Mouse (Mus musculus) heart, embryonic 10.5 days (tissue): ENCODE data around the gene Oas1a. TPM values are rescaled to one million over a fixed set of nuclear protein-coding genes. Genes with fewer than 3 reads are reported as not detected.

Experiments used
- DNase-seq: peaks from one replicate; pipeline ENCODE4 v3.0.0-alpha.2; 2017; ENCODE audit warnings: low spot score
- H3K27ac ChIP-seq: fragments of 300-500 bp; sonication (generic); 2 replicates; pipeline ENCODE4 v1.5.1; 2016; ENCODE audit warnings: mild to moderate bottlenecking
- H3K27me3 ChIP-seq: fragments of 300-500 bp; sonication (generic); 2 replicates; pipeline ENCODE4 v1.6.1; 2016; ENCODE audit warnings: mild to moderate bottlenecking; ENCODE audit not compliant: poor library complexity, insufficient read depth, severe bottlenecking
- H3K36me3 ChIP-seq: fragments of 300-500 bp; sonication (generic); 2 replicates; pipeline ENCODE4 v1.6.1; 2016; ENCODE audit warnings: mild to moderate bottlenecking, moderate library complexity
- H3K4me1 ChIP-seq: fragments of 300-500 bp; sonication (generic); 2 replicates; pipeline ENCODE4 v1.6.1; 2016; ENCODE audit warnings: mild to moderate bottlenecking
- H3K4me3 ChIP-seq: fragments of 300-500 bp; sonication (generic); 2 replicates; pipeline ENCODE4 v1.5.1; 2016; ENCODE audit warnings: mild to moderate bottlenecking, moderate library complexity
- H3K9me3 ChIP-seq: fragments of 300-500 bp; sonication (generic); 2 replicates; pipeline ENCODE4 v1.6.1; 2016; ENCODE audit warnings: mild to moderate bottlenecking, moderate library complexity
- WGBS: fragments of 180-500 bp; shearing (Covaris S2); methylation state at CpG from one replicate; pipeline ENCODE4 v1.1.7; 2016; 5-methylcytosine and 5-hydroxymethylcytosine counted together
- microRNA-seq: library from miRNA; unstranded; fragments of <30 nt; microRNA quantifications from one replicate; pipeline ENCODE4, GENCODE M21; 2017
- polyA plus RNA-seq: library from polyadenylated mRNA; unstranded; fragments of >200 nt; fragmentation: Nextera tagmentation; extraction: Ambion mirVana; gene quantifications from 2 replicates; pipeline ENCODE4 v1.2.1, GENCODE M21; 2016

The Oas1a gene
- polyA plus RNA-seq, 1 experiment from 2014 or later, result 0.26 TPM

DNA sequence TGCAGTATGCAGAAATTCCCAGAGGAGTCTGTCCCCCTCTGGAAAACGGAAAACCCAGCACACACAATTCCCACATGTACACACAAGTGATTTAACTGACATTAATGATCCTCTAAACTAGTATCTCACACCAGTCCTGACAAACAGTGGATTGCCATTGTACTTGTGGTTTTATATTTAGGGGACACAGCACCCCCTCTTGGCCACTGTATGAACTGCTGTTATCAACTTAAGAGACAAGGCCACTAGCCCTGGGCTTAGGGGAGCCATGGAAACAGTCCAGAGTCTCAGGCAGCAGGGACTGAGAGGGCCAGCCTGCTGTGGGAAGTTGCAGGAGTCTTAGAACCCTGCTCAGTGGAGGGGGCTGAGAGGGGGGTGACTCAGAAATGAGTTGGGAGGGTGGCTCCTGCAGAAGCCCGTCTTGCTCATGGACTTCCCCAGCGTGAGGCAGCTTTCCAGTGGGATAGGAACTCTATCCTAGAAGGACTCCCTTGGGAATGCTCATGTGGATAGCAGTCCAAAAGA, 41.9 kb downstream of the Oas1a start:
- H3K4me1 ChIP-seq, result no peaks in the 10 kb centered on the region
- peak; percentile 73 for DNase-seq
- H3K27ac ChIP-seq, result no peak overlapping the region
- 52% methylated on average over 3 of the region's 3 CpGs for WGBS
- H3K36me3 ChIP-seq, result no peaks in the 10 kb centered on the region
- no peak overlapping the region for H3K4me3 ChIP-seq
- H3K9me3 ChIP-seq, result no peaks in the 10 kb centered on the region
- peaks cover 13% of the 10 kb centered on the region; the same call in 1 of the 2 replicates for H3K27me3 ChIP-seq

- H3K27me3 ChIP-seq, result no peaks in the 10 kb centered on the region; the same call in 1 of the 2 replicates
- no peaks in the 10 kb centered on the region for H3K36me3 ChIP-seq
- no peak for DNase-seq
- no peak within 1 kb of the TSS for H3K4me3 ChIP-seq
- 56% methylated on average over 4 of the region's 4 CpGs for WGBS
- H3K27ac ChIP-seq, result no peak within 1 kb of the TSS
- no peaks in the 10 kb centered on the region for H3K9me3 ChIP-seq
- no peaks in the 10 kb centered on the region for H3K4me1 ChIP-seq
These were observed 46.2 kb downstream of the Oas1a start, which contains the start of gene Oas1h for GRCm38 (mm10) chr5:120861121-120861520. TSS of gene Oas1h (plus strand) at chr5:120861421.

- Histone ChIP-seq H3K9me3 (0 out of 2 replicates have a peak, but pooled peaks cover 3% of the 10 kb centered on the region), H3K27ac (no peak overlapping the region), H3K36me3 (no peaks in the 10 kb centered on the region), H3K4me1 (no peaks in the 10 kb centered on the region), H3K4me3 (no peak overlapping the region), H3K27me3 (no peaks in the 10 kb centered on the region; the same call in 1 of the 2 replicates)
- 56% methylated on average over 2 of the region's 2 CpGs for WGBS
- DNase-seq, result no peak
These were observed 48.1 kb downstream of the Oas1a start for GRCm38 (mm10) chr5:120859241-120859640.

DNA sequence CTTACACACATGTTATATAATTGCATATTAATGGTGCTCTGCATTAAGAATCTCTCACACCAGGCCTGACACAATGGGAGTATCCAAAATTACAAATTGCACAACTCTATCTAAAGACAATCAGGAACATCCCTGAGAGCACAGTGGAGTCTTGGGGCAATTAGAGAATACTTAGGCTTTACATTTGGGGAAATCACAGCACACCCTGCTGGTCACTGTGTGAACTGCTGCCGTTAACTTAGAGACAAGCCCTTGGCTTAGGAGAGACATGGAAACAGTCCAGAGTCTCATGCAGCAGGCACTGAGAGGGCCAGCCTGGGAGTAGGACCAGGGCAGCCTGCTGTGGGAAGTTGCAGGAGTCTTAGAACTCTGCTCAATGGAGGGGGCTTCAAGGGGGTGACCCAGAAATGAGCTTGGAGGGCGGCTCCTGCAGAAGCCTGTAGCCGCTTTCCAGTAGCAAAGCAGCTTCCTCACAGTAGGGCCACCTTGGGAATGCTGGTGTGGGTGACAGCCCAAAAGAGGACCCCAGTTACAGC, 57.7 kb downstream of the Oas1a start:
- Histone ChIP-seq H3K27me3 (0 out of 2 replicates have a peak, but pooled peaks cover 4% of the 10 kb centered on the region), H3K4me3 (no peak overlapping the region), H3K27ac (no peak overlapping the region), H3K4me1 (no peaks in the 10 kb centered on the region), H3K36me3 (no peaks in the 10 kb centered on the region), H3K9me3 (0 out of 2 replicates have a peak, but pooled peaks cover 6% of the 10 kb centered on the region)
- WGBS, result 57% methylated on average over 3 of the region's 3 CpGs
- no peak for DNase-seq

GRCm38 (mm10) chr5:120847067-120847466, 60.3 kb downstream of the Oas1a start, which contains the start of gene Oas1f:
TSS of gene Oas1f (plus strand) at chr5:120847367.
- Histone ChIP-seq H3K27me3 (0 out of 2 replicates have a peak, but pooled peaks cover 4% of the 10 kb centered on the region), H3K4me3 (no peak within 1 kb of the TSS), H3K4me1 (no peaks in the 10 kb centered on the region), H3K36me3 (no peaks in the 10 kb centered on the region), H3K27ac (no peak within 1 kb of the TSS), H3K9me3 (no peaks in the 10 kb centered on the region)
- 80% methylated on average over 4 of the region's 4 CpGs for WGBS
- no peak for DNase-seq

Small RNA genes within 50 kb of the gene (microRNA-seq; reads per million reads assigned to microRNA genes)
- not detected for gene Gm22907

Other genes with a start within 250 kb of the Oas1a start
- gene Dtx1, start 195.6 kb downstream of the Oas1a start, polyA plus RNA-seq, result 0.28 and 0.41 TPM in 2 replicates
- gene Oas2, start 157.7 kb downstream of the Oas1a start, polyA plus RNA-seq, result not detected in 2 replicates
- 0.29 and 0.37 TPM in 2 replicates for gene Oas3, start 129.9 kb downstream of the Oas1a start, polyA plus RNA-seq
- 0.08 TPM in 1 of 2 replicates, not detected in the other for gene Oas1e, start 112.0 kb downstream of the Oas1a start, polyA plus RNA-seq
- 0.28 and 0.46 TPM in 2 replicates for gene Oas1c, start 95.0 kb downstream of the Oas1a start, polyA plus RNA-seq
- gene Oas1f, start 60.2 kb downstream of the Oas1a start, polyA plus RNA-seq, result not detected in 2 replicates
- not detected in 2 replicates for gene Oas1h, start 46.1 kb downstream of the Oas1a start, polyA plus RNA-seq
- not detected in 2 replicates for gene Oas1g, start 19.9 kb downstream of the Oas1a start, polyA plus RNA-seq
- gene Oas1d, start 7.0 kb upstream of the Oas1a start, polyA plus RNA-seq, result not detected in 2 replicates
- gene Rph3a, start 102.6 kb upstream of the Oas1a start, polyA plus RNA-seq, result 0.06 TPM in 1 of 2 replicates, not detected in the other